Mouse (Mus musculus): Measurements from ENCODE around the gene Tnfrsf18. TPM values are rescaled to one million over a fixed set of nuclear protein-coding genes. Genes with fewer than 3 reads are reported as not detected.
A peak's percentile ranks its signal among the peaks of the same experiment; 100 is the strongest.

Gene Tnfrsf18
- 0.30 TPM for polyA plus RNA-seq (2012; fragmentation: generic; extraction: Trizol)
- long read RNA-seq, experiment 1: 0 reads
- long read RNA-seq, experiment 2: 0 reads

- no peak for TF ChIP-seq MYOG (IDR thresholded peaks at IDR 0.05; ENCODE audit: control insufficient read depth, extremely low read depth, insufficient read length)
- no peak for TF ChIP-seq CEBPB (IDR thresholded peaks at IDR 0.05; ENCODE audit: low read depth)
- no peak for TF ChIP-seq MAX (IDR thresholded peaks at IDR 0.05)
- no peak for TF ChIP-seq CTCF (IDR thresholded peaks at IDR 0.05; ENCODE audit: control insufficient read depth, insufficient read depth, insufficient read length)
- no peak for TF ChIP-seq USF1 (IDR thresholded peaks at IDR 0.05; ENCODE audit: low read depth)
- TF ChIP-seq FOSL1 (IDR thresholded peaks at IDR 0.05; ENCODE audit: insufficient read depth, low read length, poor library complexity, severe bottlenecking): no peak
- TF ChIP-seq MYOD1 (IDR thresholded peaks at IDR 0.05; ENCODE audit: control insufficient read depth, insufficient read length, low read depth): no peak
- Histone ChIP-seq H3K4me3 (ENCODE audit: insufficient read depth, poor library complexity, severe bottlenecking) (no peak within 1 kb of the TSS), H3ac (ENCODE audit: control insufficient read depth, insufficient read length, low read depth) (no peak within 1 kb of the TSS), H3K36me3 (ENCODE audit: control insufficient read depth, insufficient read depth) (no peaks in the 10 kb centered on the region), H3K79me3 (ENCODE audit: low read depth) (no peaks in the 10 kb centered on the region), H3K79me2 (ENCODE audit: control insufficient read depth, insufficient read depth) (no peaks in the 10 kb centered on the region), H3K27me3 (ENCODE audit: control insufficient read depth, insufficient read depth, insufficient read length) (no peaks in the 10 kb centered on the region)
Measured at GRCm38 (mm10) chr4:156026013-156026412, at the start of gene Tnfrsf18. TSS of gene Tnfrsf18 (plus strand) at chr4:156026164.

- Histone ChIP-seq H3K79me3 (ENCODE audit: low read depth) (no peaks in the 10 kb centered on the region), H3K4me3 (ENCODE audit: insufficient read depth, poor library complexity, severe bottlenecking) (no peak overlapping the region), H3K79me2 (ENCODE audit: control insufficient read depth, insufficient read depth) (no peaks in the 10 kb centered on the region), H3K36me3 (ENCODE audit: control insufficient read depth, insufficient read depth) (no peaks in the 10 kb centered on the region), H3ac (ENCODE audit: control insufficient read depth, insufficient read length, low read depth) (no peak overlapping the region), H3K27me3 (ENCODE audit: control insufficient read depth, insufficient read depth, insufficient read length) (peaks cover 8% of the 10 kb centered on the region)
- TF ChIP-seq CEBPB (IDR thresholded peaks at IDR 0.05; ENCODE audit: low read depth): no peak
- no peak for TF ChIP-seq MAX (IDR thresholded peaks at IDR 0.05)
- TF ChIP-seq FOSL1 (IDR thresholded peaks at IDR 0.05; ENCODE audit: insufficient read depth, low read length, poor library complexity, severe bottlenecking): no peak
- TF ChIP-seq USF1 (IDR thresholded peaks at IDR 0.05; ENCODE audit: low read depth): no peak
- TF ChIP-seq MYOD1 (IDR thresholded peaks at IDR 0.05; ENCODE audit: control insufficient read depth, insufficient read length, low read depth): no peak
- TF ChIP-seq MYOG (IDR thresholded peaks at IDR 0.05; ENCODE audit: control insufficient read depth, extremely low read depth, insufficient read length): no peak
- TF ChIP-seq CTCF (IDR thresholded peaks at IDR 0.05; ENCODE audit: control insufficient read depth, insufficient read depth, insufficient read length): no peak
Measured at GRCm38 (mm10) chr4:155981436-155982082, 44.4 kb upstream of the Tnfrsf18 start.

GRCm38 (mm10) chr4:155983788-155984187 lies 42.2 kb upstream of the Tnfrsf18 start:
- Histone ChIP-seq H3K79me3 (ENCODE audit: low read depth) (no peaks in the 10 kb centered on the region), H3ac (ENCODE audit: control insufficient read depth, insufficient read length, low read depth) (no peak overlapping the region), H3K36me3 (ENCODE audit: control insufficient read depth, insufficient read depth) (no peaks in the 10 kb centered on the region), H3K27me3 (ENCODE audit: control insufficient read depth, insufficient read depth, insufficient read length) (peaks cover 8% of the 10 kb centered on the region), H3K4me3 (ENCODE audit: insufficient read depth, poor library complexity, severe bottlenecking) (no peak overlapping the region), H3K79me2 (ENCODE audit: control insufficient read depth, insufficient read depth) (no peaks in the 10 kb centered on the region)
- TF ChIP-seq MAX (IDR thresholded peaks at IDR 0.05): no peak
- no peak for TF ChIP-seq CEBPB (IDR thresholded peaks at IDR 0.05; ENCODE audit: low read depth)
- no peak for TF ChIP-seq MYOD1 (IDR thresholded peaks at IDR 0.05; ENCODE audit: control insufficient read depth, insufficient read length, low read depth)
- no peak for TF ChIP-seq MYOG (IDR thresholded peaks at IDR 0.05; ENCODE audit: control insufficient read depth, extremely low read depth, insufficient read length)
- TF ChIP-seq FOSL1 (IDR thresholded peaks at IDR 0.05; ENCODE audit: insufficient read depth, low read length, poor library complexity, severe bottlenecking): no peak
- no peak for TF ChIP-seq CTCF (IDR thresholded peaks at IDR 0.05; ENCODE audit: control insufficient read depth, insufficient read depth, insufficient read length)
- TF ChIP-seq USF1 (IDR thresholded peaks at IDR 0.05; ENCODE audit: low read depth): no peak

- Histone ChIP-seq H3ac (ENCODE audit: control insufficient read depth, insufficient read length, low read depth) (no peak overlapping the region), H3K79me3 (ENCODE audit: low read depth) (peaks cover 34% of the 10 kb centered on the region), H3K36me3 (ENCODE audit: control insufficient read depth, insufficient read depth) (peaks cover 8% of the 10 kb centered on the region), H3K27me3 (ENCODE audit: control insufficient read depth, insufficient read depth, insufficient read length) (no peaks in the 10 kb centered on the region), H3K4me3 (ENCODE audit: insufficient read depth, poor library complexity, severe bottlenecking) (no peak overlapping the region), H3K79me2 (ENCODE audit: control insufficient read depth, insufficient read depth) (peaks cover 43% of the 10 kb centered on the region)
- TF ChIP-seq MAX (IDR thresholded peaks at IDR 0.05): no peak
- no peak for TF ChIP-seq MYOD1 (IDR thresholded peaks at IDR 0.05; ENCODE audit: control insufficient read depth, insufficient read length, low read depth)
- TF ChIP-seq CEBPB (IDR thresholded peaks at IDR 0.05; ENCODE audit: low read depth): no peak
- TF ChIP-seq USF1 (IDR thresholded peaks at IDR 0.05; ENCODE audit: low read depth): no peak
- TF ChIP-seq FOSL1 (IDR thresholded peaks at IDR 0.05; ENCODE audit: insufficient read depth, low read length, poor library complexity, severe bottlenecking): no peak
- no peak for TF ChIP-seq MYOG (IDR thresholded peaks at IDR 0.05; ENCODE audit: control insufficient read depth, extremely low read depth, insufficient read length)
Measured at GRCm38 (mm10) chr4:155991211-155991907, 34.6 kb upstream of the Tnfrsf18 start.

- Histone ChIP-seq H3K36me3 (ENCODE audit: control insufficient read depth, insufficient read depth) (peaks cover 12% of the 10 kb centered on the region), H3K79me2 (ENCODE audit: control insufficient read depth, insufficient read depth) (peaks cover 48% of the 10 kb centered on the region), H3K27me3 (ENCODE audit: control insufficient read depth, insufficient read depth, insufficient read length) (no peaks in the 10 kb centered on the region), H3K4me3 (ENCODE audit: insufficient read depth, poor library complexity, severe bottlenecking) (peak overlapping the region; percentile 39), H3K79me3 (ENCODE audit: low read depth) (peaks cover 39% of the 10 kb centered on the region), H3ac (ENCODE audit: control insufficient read depth, insufficient read length, low read depth) (peak overlapping the region; percentile 90)
- no peak for TF ChIP-seq MYOD1 (IDR thresholded peaks at IDR 0.05; ENCODE audit: control insufficient read depth, insufficient read length, low read depth)
- TF ChIP-seq MAX (IDR thresholded peaks at IDR 0.05): no peak
- TF ChIP-seq USF1 (IDR thresholded peaks at IDR 0.05; ENCODE audit: low read depth): no peak
- TF ChIP-seq FOSL1 (IDR thresholded peaks at IDR 0.05; ENCODE audit: insufficient read depth, low read length, poor library complexity, severe bottlenecking): no peak
- TF ChIP-seq CEBPB (IDR thresholded peaks at IDR 0.05; ENCODE audit: low read depth): no peak
- no peak for TF ChIP-seq CTCF (IDR thresholded peaks at IDR 0.05; ENCODE audit: control insufficient read depth, insufficient read depth, insufficient read length)
- no peak for TF ChIP-seq MYOG (IDR thresholded peaks at IDR 0.05; ENCODE audit: control insufficient read depth, extremely low read depth, insufficient read length)
Measured at GRCm38 (mm10) chr4:155991908-155992230, 34.1 kb upstream of the Tnfrsf18 start.
